In genomic region chr7:82378311-82378710, GRCm38 (mm10) we compare ENCODE assay signal across 11 mouse cellular contexts.
DNase-seq lines count a peak whose midpoint lies in the region.
"Had no signal": no experiment of that assay in that cellular context is flagged by ENCODE, and none has a peak within 500 bp of the region (broad histone marks: within the 10 kb centered on the region; RNA-seq: fewer than 3 reads in every experiment).

No protein-coding gene starts in this region.

- peak; percentile 50 to 65 for DNase-seq in cerebellum, postnatal 14 days
- DNase-seq in cerebellum, adult 9-11 months = no peak
- DNase-seq in cerebellum, postnatal 36 days = peak; percentile 2 to 3
- DNase-seq in cerebellum, adult 11 months = no peak
- DNase-seq in brain, adult 2 months (ENCODE audit: low read depth, low spot score) = peak; percentile 44
- DNase-seq in spleen, postnatal 14 days (ENCODE audit: low spot score in 2 of 2) = no peak
- DNase-seq: adrenal gland, adult 2 months; adrenal gland, postnatal 10 days; adrenal gland, postnatal 25 days; cerebellum, adult 9-10 months; forebrain, postnatal 0 days had no signal

Comparison
In these comparisons a context has a peak if more than half of its experiments do, and no peak if none do; other contexts are left out.
1. DNase-seq: peak in cerebellum, postnatal 14 days (2 of 2), cerebellum, postnatal 36 days (2 of 2) and brain, adult 2 months (single experiment); none in cerebellum, adult 9-11 months (single experiment), cerebellum, adult 11 months (single experiment) and spleen, postnatal 14 days (0 of 2).